Mouse (Mus musculus): Measurements from ENCODE around the gene Kif3a.

GRCm38 (mm10) chr11:53604983-53605382 lies 37.8 kb downstream of the Kif3a start:
- no peak for TF ChIP-seq POLR2A (IDR thresholded peaks at IDR 0.05; ENCODE audit: borderline replicate concordance, insufficient read depth, low read length)
- TF ChIP-seq CTCF (IDR thresholded peaks at IDR 0.05; ENCODE audit: borderline replicate concordance, insufficient read depth, low read depth, low read length): peak; percentile 18; the same call in 1 of the 2 replicates

All from cerebellum, adult 2 months (tissue).